Mouse (Mus musculus) lung, adult 2 months (tissue): ENCODE measurements around the gene Ak1. TPM values are rescaled to one million over a fixed set of nuclear protein-coding genes. Genes with fewer than 3 reads are reported as not detected.

Source experiments
- DNase-seq: peaks from one replicate; pipeline ENCODE4 v3.0.0; 2022
- H3K4me1 ChIP-seq: fragments of 200-500 bp; 2 replicates; pipeline ENCODE4 v1.6.1; 2011; ENCODE audit warnings: low read length; ENCODE audit not compliant: control insufficient read depth, insufficient read depth
- H3K4me3 ChIP-seq: fragments of 200-500 bp; replicated peaks from 2 replicates; pipeline ENCODE3; 2011; ENCODE audit warnings: low read depth, mild to moderate bottlenecking, control low read depth, low read length; ENCODE audit errors: extremely low read depth
- CTCF ChIP-seq: fragments of 200-500 bp; IDR thresholded peaks from 2 replicates; pipeline ENCODE4 v1.5.1; 2011; ENCODE audit warnings: mild to moderate bottlenecking, low read length, control low read depth; ENCODE audit not compliant: insufficient read depth
- POLR2A ChIP-seq: fragments of 200-500 bp; IDR thresholded peaks from 2 replicates; pipeline ENCODE4 v1.6.1; 2011; ENCODE audit warnings: low read depth, mild to moderate bottlenecking, control low read depth, low read length, borderline replicate concordance; ENCODE audit errors: extremely low read depth
- WGBS: fragments of 180-500 bp; shearing (Covaris S2); methylation state at CpG from one replicate; pipeline ENCODE4 v1.1.7; 2018; 5-methylcytosine and 5-hydroxymethylcytosine counted together
- polyA plus RNA-seq: library from polyadenylated mRNA; depleted of rRNA; stranded (reverse); fragments of >200 nt; gene quantifications from 2 replicates; pipeline ENCODE4 v1.2.3, GENCODE M21; 2012

Ak1 gene
- polyA plus RNA-seq, 1 experiment, result 65.9 TPM

DNA sequence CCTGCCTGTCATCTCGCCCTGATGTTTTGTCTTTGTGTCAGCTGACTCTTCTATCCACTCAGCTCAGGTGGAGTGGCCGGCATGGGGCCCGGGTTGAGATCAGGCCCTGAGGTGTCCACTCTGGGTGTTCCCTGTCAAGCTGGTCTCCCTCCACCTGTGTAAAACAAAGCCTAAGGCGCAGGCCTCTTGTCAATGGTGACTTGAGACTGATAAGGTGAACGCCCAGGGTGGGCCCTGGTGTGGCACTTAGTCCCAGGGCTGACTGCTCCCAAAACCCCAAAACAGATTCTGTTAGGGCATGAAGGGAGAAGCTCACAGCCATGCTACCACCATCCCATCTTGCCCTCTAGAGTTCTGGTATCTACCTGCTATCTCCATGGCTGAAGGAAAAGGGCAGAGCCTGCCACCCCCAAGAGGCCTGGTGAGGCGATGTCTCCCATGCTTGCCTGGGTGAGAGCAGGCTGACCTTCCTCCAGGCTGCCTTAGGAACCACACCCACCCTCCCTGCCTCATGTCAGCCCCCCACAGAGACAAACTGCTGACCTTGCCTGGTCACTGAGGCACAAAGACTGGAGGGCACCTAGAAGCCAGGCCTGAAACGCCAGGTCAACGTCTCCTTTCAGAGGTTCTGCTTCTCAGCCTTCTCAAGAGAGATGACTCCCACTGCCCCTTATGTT, 23.4 kb downstream of the Ak1 start:
- Histone ChIP-seq H3K4me1 (peaks cover 20% of the 10 kb centered on the region), H3K4me3 (no peak overlapping the region)
- WGBS, result 87% methylated on average over 8 of the region's 8 CpGs
- DNase-seq, result no peak
- TF ChIP-seq POLR2A (no peak), CTCF (no peak)

DNA sequence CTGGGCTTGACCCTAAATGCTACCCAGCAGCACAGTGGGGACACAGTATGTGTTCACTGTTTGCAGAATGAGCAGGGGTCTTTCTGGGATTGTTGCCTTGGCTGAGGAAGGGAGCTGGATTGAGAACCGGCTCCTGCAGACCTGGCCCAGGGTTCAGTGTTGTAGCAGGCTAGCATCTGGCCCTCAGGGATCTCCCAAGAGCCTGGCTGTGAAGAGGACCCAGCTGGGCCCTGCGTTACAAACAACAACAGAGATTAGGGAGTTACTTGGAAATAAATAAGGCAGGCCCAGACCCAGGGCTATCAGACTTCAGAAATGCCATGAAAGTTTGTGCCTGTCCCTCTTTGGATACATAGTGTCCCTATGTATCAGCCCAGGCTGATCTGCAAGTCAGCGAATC, 24.1 kb downstream of the Ak1 start:
- Histone ChIP-seq H3K4me1 (peaks cover 20% of the 10 kb centered on the region), H3K4me3 (no peak overlapping the region)
- whole genome bisulfite sequencing, result 53% methylated on average over 3 of the region's 3 CpGs
- DNase-seq, result no peak
- no peak for TF ChIP-seq POLR2A
- TF ChIP-seq CTCF, result no peak

DNA sequence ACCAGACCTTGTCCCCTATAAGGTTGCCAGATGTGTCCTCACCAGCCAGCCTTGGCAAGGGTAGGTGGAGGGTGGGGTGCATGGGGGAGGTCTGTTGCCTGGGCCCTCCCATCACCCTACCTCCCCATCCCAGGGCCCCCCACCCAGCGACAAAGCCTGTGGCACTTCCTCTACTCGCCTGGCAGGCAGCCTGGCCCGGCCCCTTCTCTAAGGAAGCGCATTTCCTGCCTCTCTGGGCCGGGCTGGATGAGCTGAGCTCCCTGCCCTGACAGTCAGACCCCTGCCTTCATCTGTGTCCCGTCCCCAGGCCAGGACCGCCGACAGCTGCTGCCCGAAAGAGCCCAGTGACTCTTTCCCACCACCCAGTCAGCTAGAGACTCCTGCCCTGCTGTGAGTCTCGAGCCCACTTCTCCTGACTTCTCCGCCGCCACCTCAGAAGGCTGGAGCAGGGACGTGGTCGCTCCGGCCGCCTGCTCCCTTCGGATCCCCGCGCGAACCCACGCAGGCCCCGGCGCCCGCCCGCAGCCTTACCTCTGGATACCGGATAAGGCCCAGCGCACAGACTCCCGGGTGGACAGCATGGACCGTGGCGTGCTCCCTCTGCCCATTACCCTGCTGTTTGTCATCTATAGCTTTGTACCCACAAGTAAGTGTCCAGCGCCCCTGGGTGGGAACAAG, 25.0 kb downstream of the Ak1 start, which contains the start of gene Eng:
Gene Eng (plus strand): TSS at position 217 of the 678 bp plus-strand sequence.
- peak within 1 kb of the TSS; percentile 94 for H3K4me3 ChIP-seq
- DNase-seq, result peak; percentile 68
- peaks cover 20% of the 10 kb centered on the region for H3K4me1 ChIP-seq
- peak; percentile 95 for TF ChIP-seq POLR2A
- TF ChIP-seq CTCF, result no peak
- 23% methylated on average over 31 of the region's 31 CpGs for WGBS

DNA sequence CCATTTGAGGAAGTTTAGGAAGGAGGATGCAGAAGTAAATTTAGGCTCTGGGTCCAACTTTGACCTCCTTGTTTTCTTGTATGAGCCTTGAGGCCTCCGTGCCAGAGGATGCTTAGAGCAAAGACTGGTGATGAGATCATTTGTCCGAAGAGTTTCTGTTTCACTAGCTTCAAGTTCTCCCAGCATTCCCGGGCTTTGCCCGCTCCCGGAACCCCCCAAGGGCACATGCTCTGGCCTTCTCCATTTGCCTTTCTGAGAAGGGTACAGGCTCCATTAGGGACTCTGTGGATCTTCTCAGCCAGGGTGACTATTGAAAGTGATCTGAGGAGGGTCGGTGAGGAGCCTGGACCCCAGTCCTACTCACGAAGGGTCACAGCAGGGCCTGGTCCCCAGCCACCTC, 25.8 kb downstream of the Ak1 start:
- WGBS, result 40% methylated on average over 7 of the region's 7 CpGs
- TF ChIP-seq CTCF, result no peak
- no peak for TF ChIP-seq POLR2A
- peak overlapping the region; percentile 94 for H3K4me3 ChIP-seq
- DNase-seq, result no peak
- peaks cover 20% of the 10 kb centered on the region for H3K4me1 ChIP-seq

DNA sequence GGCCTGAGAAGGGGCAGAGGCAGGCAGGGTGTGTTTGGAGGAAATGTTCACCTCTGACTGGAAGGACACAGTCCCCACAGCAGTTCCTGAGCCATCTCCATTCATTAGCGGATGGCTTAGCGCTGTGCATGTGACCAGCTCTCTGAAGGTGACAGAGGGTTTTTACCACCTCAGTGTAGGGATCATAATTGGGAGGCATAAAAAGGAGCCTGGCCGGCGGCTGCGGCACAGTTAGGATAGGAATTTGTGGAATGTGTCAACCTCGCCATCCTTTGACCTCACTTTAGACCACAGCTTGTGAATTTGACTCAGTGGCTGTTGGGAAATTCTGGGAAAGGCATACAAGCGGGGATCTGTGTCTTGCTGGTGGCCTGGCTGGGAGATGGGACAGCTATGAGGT, 32.2 kb downstream of the Ak1 start:
- peak overlapping the region; percentile 1 for H3K4me3 ChIP-seq
- DNase-seq, result no peak
- WGBS, result 27% methylated on average over 7 of the region's 7 CpGs

DNA sequence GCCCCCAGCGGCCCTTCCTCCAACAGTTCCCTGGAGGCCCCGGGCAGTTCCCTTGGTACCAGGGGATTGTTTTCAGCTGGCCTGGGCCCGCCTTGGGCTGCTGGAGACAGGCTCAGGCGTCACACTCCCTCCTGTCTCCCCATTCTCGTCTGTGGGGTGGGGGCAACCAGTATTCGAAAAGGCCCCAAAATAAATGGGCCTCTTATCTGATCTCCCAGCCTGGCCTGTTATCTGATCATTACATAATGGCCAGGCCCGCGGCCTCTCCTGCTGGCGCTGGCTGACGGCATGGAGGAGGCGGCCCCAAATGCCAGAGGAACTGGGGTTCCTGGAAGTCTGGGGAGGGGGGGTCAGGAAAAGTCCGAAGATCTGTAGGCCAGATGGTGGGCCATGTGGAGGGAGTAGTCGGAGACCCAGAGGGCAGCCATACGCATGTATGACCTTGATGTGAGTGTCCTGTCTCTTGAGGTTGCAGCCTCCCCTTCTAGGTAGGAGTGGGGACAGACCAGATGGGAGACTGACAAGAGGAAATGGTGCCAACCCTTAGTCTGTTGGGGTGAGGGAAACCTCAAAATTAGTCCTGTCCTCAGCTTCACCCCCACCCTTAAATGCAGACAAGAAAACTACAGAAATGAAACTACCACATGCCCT, 33.3 kb downstream of the Ak1 start:
- H3K4me1 ChIP-seq, result peaks cover 18% of the 10 kb centered on the region
- 38% methylated on average over 14 of the region's 14 CpGs for WGBS
- DNase-seq, result no peak
- no peak overlapping the region for H3K4me3 ChIP-seq
- TF ChIP-seq CTCF, result no peak
- peak; percentile 38; the same call in 1 of the 2 replicates for TF ChIP-seq POLR2A

More for the DNA sequence above, 32.2 kb downstream of the Ak1 start:
- H3K4me1 ChIP-seq, result peaks cover 12% of the 10 kb centered on the region
- TF ChIP-seq POLR2A, result 0 out of 2 replicates have a peak, but pooled peaks have one; percentile 28
- no peak for TF ChIP-seq CTCF

DNA sequence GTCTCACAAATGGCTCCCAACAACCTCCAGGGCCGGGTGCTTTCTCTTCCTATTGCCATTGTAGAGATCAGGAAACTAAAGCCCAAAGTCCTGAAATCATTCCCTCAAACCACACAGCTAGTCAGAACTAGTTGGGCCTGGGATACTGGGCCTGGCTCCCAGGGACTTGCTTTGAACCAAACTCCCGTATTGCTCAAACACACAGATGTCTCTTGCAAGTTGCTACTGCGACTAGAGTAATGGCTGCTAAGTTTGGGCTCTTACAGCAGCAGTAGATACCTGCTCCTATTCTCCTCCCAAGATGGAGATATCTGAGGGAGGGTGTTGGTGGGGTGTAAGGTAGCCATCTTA, 33.8 kb downstream of the Ak1 start:
- 43% methylated on average over 3 of the region's 3 CpGs for WGBS
- Histone ChIP-seq H3K4me3 (no peak overlapping the region), H3K4me1 (peaks cover 18% of the 10 kb centered on the region)
- TF ChIP-seq POLR2A (no peak), CTCF (no peak)
- DNase-seq, result no peak

DNA sequence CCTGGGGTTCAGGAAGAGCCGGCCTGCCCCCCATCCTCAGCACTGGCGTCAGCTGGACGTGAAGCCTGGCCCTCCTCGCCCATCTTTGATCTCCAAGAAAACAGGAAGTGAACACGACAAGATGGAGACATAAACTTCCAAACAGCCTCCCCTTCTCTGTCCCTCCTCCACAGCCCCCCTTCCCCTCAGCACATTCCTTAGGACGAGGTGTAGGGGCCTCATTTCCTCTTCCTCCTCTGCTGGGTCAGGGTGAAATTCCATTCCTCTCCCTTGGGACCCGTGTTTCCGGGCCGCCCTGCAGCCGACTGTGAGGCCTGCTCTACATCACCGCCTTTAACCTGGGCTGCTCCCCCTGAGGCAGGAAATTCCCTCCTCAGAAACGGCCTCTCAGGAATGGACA, 34.3 kb downstream of the Ak1 start:
- WGBS, result 32% methylated on average over 12 of the region's 12 CpGs
- H3K4me1 ChIP-seq, result peaks cover 21% of the 10 kb centered on the region
- TF ChIP-seq POLR2A, result no peak
- TF ChIP-seq CTCF, result no peak
- DNase-seq, result no peak
- H3K4me3 ChIP-seq, result no peak overlapping the region

DNA sequence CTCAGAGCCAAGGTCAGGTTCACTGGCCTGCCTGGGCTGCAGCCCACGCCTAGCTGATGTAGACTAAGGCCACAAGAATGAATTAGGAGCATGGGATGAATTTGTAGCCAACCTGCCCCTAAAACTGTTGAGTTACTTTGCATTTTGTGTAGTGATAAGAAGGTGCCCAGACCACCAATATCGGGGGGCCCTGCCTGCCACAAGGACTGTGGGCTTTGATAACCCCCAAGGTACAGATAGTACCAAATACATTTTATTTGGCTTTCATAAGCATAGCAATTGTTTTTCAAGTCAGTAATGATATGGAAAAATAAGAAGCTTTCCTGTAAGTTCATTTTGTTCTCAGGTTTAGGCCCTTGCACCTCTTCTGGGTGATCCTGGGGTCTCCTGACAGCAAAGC, 37.3 kb downstream of the Ak1 start:
- Histone ChIP-seq H3K4me3 (no peak overlapping the region), H3K4me1 (peaks cover 24% of the 10 kb centered on the region)
- 81% methylated on average over 2 of the region's 2 CpGs for WGBS
- DNase-seq, result no peak
- TF ChIP-seq CTCF, result no peak
- TF ChIP-seq POLR2A, result no peak

DNA sequence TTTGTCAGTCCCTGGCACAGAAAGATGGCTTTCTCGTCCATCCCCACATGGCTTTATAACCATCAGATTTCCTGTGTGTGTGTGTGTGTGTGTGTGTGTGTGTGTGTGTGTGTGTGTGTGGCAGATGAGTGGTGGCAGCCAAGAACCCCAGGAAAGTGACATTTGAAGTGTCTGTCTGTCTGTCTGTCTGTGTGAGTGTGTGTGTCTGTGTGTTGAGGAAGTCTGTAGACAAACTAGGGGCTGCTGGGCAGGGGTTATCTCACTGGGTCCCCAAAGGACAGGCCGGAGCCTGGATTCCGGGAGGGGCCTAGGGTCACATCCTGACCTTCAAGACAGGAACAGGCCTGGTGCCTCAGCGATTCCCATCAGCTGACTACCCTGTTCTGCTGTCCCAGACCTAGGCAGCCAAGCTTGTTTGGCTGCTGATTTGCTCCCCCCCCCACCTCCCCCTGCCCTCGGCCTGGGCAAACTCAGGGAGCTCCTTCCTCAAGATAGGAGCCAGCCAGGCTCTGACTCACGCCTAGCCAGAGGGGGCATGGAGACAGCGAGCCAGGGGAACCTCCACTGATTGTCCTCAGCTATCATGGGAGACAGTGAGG, 40.0 kb downstream of the Ak1 start:
- 31% methylated on average over 7 of the region's 7 CpGs for WGBS
- no peak overlapping the region for H3K4me3 ChIP-seq
- H3K4me1 ChIP-seq, result peaks cover 25% of the 10 kb centered on the region
- TF ChIP-seq POLR2A (no peak), CTCF (no peak)
- no peak for DNase-seq
